In the genomic region with DNA sequence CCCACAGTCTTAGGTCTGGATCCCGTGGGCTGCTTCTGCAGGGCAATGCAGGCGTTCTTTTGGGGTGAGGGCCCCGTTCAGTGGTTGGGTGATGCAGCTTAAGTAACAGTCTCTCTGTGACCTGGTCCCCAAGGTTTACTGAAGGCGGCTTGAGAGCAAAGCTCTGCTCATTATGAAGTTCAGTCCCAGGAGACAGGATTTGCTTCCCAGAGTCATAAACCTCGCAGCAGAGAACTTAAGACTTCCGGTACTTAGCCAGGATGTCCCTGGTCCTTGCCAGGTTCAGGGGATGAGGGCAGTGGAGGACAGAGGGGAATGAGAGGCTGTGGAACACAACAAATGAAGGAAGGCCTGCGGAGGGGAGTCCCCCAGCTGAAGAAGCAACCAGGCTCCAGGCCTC, we compare ENCODE assay signal across 8 mouse cellular contexts. TPM values are rescaled to one million over a fixed set of nuclear protein-coding genes. Genes with fewer than 3 reads are reported as not detected.
DNase-seq lines count a peak whose midpoint lies in the region; ATAC-seq and TF ChIP-seq lines count a peak whose summit lies in the region.

No protein-coding gene starts in this region.

- no peak for TF ChIP-seq CTCF in left cerebral cortex, adult 2 months (IDR thresholded peaks at IDR 0.05)

- H3K27ac ChIP-seq in left cerebral cortex, adult 2 months: no peak overlapping the region

- ATAC-seq in megakaryocyte, adult 5-6 weeks (ENCODE audit: poor library complexity, severe bottlenecking): no peak

- intact Hi-C loops in left cerebral cortex, adult 2 months (cut with DNase I): no loop called here
- intact Hi-C loops in left cerebral cortex, postnatal 25 days (cut with DNase I): no loop called here

- no peak for DNase-seq in left cerebral cortex, adult 2 months (ENCODE audit: extremely low spot score in 1 of 2, low spot score in 2 of 2)
- DNase-seq in left cerebral cortex, postnatal 25 days (ENCODE audit: low spot score in 2 of 2): no peak
- DNase-seq in heart, adult 9 months (ENCODE audit: low spot score in 2 of 2): peak; percentile 18 to 20
- DNase-seq in kidney, postnatal 14 days: peak; percentile 53
- DNase-seq in retina, embryonic 14.5 days (ENCODE audit: low spot score): peak; percentile 37
- no peak for DNase-seq in cerebellum, adult 9-10 months
- no peak for DNase-seq in cerebellum, postnatal 10 days

- peak overlapping the region; percentile 40 for H3K4me3 ChIP-seq in left cerebral cortex, adult 2 months

RNA-seq across cellular contexts. Expression of a gene that starts 0.5 kb away (rescaled TPM):
- under 1 TPM; 0.20 to 0.35 TPM for total RNA-seq in left cerebral cortex, adult 2 months (2021)
- under 1 TPM in 1 of 2 experiments, not detected in 1; 0.16 TPM for total RNA-seq in left cerebral cortex, postnatal 25 days (2021)
- not detected in 2 replicates for total RNA-seq in megakaryocyte, adult 5-6 weeks (2015)
- total RNA-seq in megakaryocyte, adult 5-6 weeks (2017): not detected in 2 replicates

Comparison
In these comparisons a context has a peak if more than half of its experiments do, and no peak if none do; other contexts are left out.
1. DNase-seq: peak in heart, adult 9 months (2 of 2), kidney, postnatal 14 days (single experiment) and retina, embryonic 14.5 days (single experiment); none in left cerebral cortex, adult 2 months (0 of 2), left cerebral cortex, postnatal 25 days (0 of 2), cerebellum, adult 9-10 months (single experiment) and cerebellum, postnatal 10 days (0 of 2).